Mouse (Mus musculus) limb, embryonic 11.5 days (tissue): ENCODE results near the gene Adora1. TPM values are rescaled to one million over a fixed set of nuclear protein-coding genes. Genes with fewer than 3 reads are reported as not detected.

Experiments used
- ATAC-seq: fragments of 200-750 bp; cut with Nextera tagmentation; 2 replicates; pipeline ENCODE4 v1.8.0; 2017; ENCODE audit warnings: low read depth; ENCODE audit not compliant: insufficient number of reproducible peaks, low FRiP score, low TSS enrichment
- DNase-seq: peaks from one replicate; pipeline ENCODE4 v3.0.0-alpha.2; 2015; ENCODE audit warnings: low spot score
- H3K27ac ChIP-seq: fragments of 300-500 bp; sonication (generic); replicated peaks from 2 replicates; pipeline ENCODE4 v1.5.1; 2014; ENCODE audit warnings: low read depth, mild to moderate bottlenecking, low read length
- H3K27me3 ChIP-seq: fragments of 300-500 bp; sonication (generic); 2 replicates; pipeline ENCODE4 v1.6.1; 2014; ENCODE audit warnings: mild to moderate bottlenecking, low read length, mixed read lengths; ENCODE audit not compliant: control insufficient read depth, insufficient read depth
- H3K36me3 ChIP-seq: fragments of 300-500 bp; sonication (generic); 2 replicates; pipeline ENCODE4 v1.6.1; 2014; ENCODE audit warnings: mild to moderate bottlenecking, low read length, moderate library complexity, mixed read lengths; ENCODE audit not compliant: control insufficient read depth, insufficient read depth
- H3K4me1 ChIP-seq: fragments of 300-500 bp; sonication (generic); 2 replicates; pipeline ENCODE4 v1.6.1; 2014; ENCODE audit warnings: low read length, mixed read lengths; ENCODE audit not compliant: control insufficient read depth, insufficient read depth
- H3K4me2 ChIP-seq: fragments of 300-500 bp; sonication (generic); 2 replicates; pipeline ENCODE4 v1.6.1; 2014; ENCODE audit warnings: low read depth, mild to moderate bottlenecking, moderate library complexity; ENCODE audit not compliant: severe bottlenecking
- H3K4me3 ChIP-seq: fragments of 300-500 bp; sonication (generic); 2 replicates; pipeline ENCODE4 v1.5.1; 2014; ENCODE audit warnings: low read depth, low read length
- H3K9ac ChIP-seq: fragments of 300-500 bp; sonication (generic); 2 replicates; pipeline ENCODE4 v1.6.1; 2014; ENCODE audit warnings: mild to moderate bottlenecking, low read length
- H3K9me3 ChIP-seq: fragments of 300-500 bp; sonication (generic); 2 replicates; pipeline ENCODE4 v1.6.1; 2016; ENCODE audit warnings: low read length; ENCODE audit not compliant: control insufficient read depth
- WGBS: fragments of 180-500 bp; shearing (Covaris S2); extraction: QIAGEN DNeasy Blood & Tissue Kit; methylation state at CpG from one replicate; pipeline ENCODE4 v1.1.7; 2014; 5-methylcytosine and 5-hydroxymethylcytosine counted together
- polyA plus RNA-seq: library from polyadenylated mRNA; unstranded; fragments of >200 nt; fragmentation: Nextera tagmentation; extraction: Ambion mirVana; gene quantifications from 2 replicates; pipeline ENCODE4 v1.2.1, GENCODE M21; 2014

The Adora1 gene
- polyA plus RNA-seq, 1 experiment from 2014 or later = 0.88 TPM

GRCm38 (mm10) chr1:134225375-134225774 is 9.9 kb downstream of the Adora1 start:
- DNase-seq = no peak
- Histone ChIP-seq H3K27ac (no peak overlapping the region), H3K9me3 (no peaks in the 10 kb centered on the region), H3K4me1 (no peaks in the 10 kb centered on the region), H3K27me3 (no peaks in the 10 kb centered on the region), H3K4me3 (no peak overlapping the region), H3K9ac (no peak overlapping the region), H3K4me2 (no peak overlapping the region), H3K36me3 (no peaks in the 10 kb centered on the region)
- no peak for ATAC-seq
- 82% methylated on average over 5 of the region's 5 CpGs for WGBS

- Histone ChIP-seq H3K27me3 (no peaks in the 10 kb centered on the region; the same call in 1 of the 2 replicates), H3K36me3 (no peaks in the 10 kb centered on the region), H3K9me3 (no peaks in the 10 kb centered on the region), H3K27ac (no peak overlapping the region), H3K4me1 (no peaks in the 10 kb centered on the region), H3K4me2 (no peak overlapping the region), H3K4me3 (no peak overlapping the region), H3K9ac (no peak overlapping the region)
- ATAC-seq (no peak), DNase-seq (no peak)
- 88% methylated on average over 12 of the region's 12 CpGs for WGBS
Observed at GRCm38 (mm10) chr1:134224649-134225227, 10.5 kb downstream of the Adora1 start.

GRCm38 (mm10) chr1:134222122-134223055 is 12.8 kb downstream of the Adora1 start:
- 59% methylated on average over 8 of the region's 8 CpGs for WGBS
- Histone ChIP-seq H3K4me1 (no peaks in the 10 kb centered on the region), H3K9ac (no peak overlapping the region), H3K9me3 (no peaks in the 10 kb centered on the region), H3K27me3 (no peaks in the 10 kb centered on the region; the same call in 1 of the 2 replicates), H3K36me3 (no peaks in the 10 kb centered on the region), H3K4me2 (no peak overlapping the region), H3K4me3 (no peak overlapping the region), H3K27ac (no peak overlapping the region)
- ATAC-seq (no peak), DNase-seq (no peak)

- Histone ChIP-seq H3K4me3 (no peak overlapping the region), H3K4me2 (no peak overlapping the region), H3K36me3 (no peaks in the 10 kb centered on the region), H3K4me1 (no peaks in the 10 kb centered on the region), H3K9me3 (no peaks in the 10 kb centered on the region), H3K27me3 (no peaks in the 10 kb centered on the region; the same call in 1 of the 2 replicates), H3K9ac (no peak overlapping the region), H3K27ac (no peak overlapping the region)
- 89% methylated on average over 1 of the region's 1 CpGs for WGBS
- no peak for DNase-seq
- no peak for ATAC-seq
Observed at GRCm38 (mm10) chr1:134221172-134221571, 14.1 kb downstream of the Adora1 start.

- ATAC-seq (no peak), DNase-seq (no peak)
- H3K27ac ChIP-seq = no peak overlapping the region
- peaks cover 4% of the 10 kb centered on the region; the same call in 1 of the 2 replicates for H3K4me1 ChIP-seq
- H3K9me3 ChIP-seq = no peaks in the 10 kb centered on the region
- H3K27me3 ChIP-seq = no peaks in the 10 kb centered on the region; the same call in 1 of the 2 replicates
- H3K4me2 ChIP-seq = no peak overlapping the region
- H3K36me3 ChIP-seq = no peaks in the 10 kb centered on the region
- H3K9ac ChIP-seq = no peak overlapping the region
- no peak overlapping the region for H3K4me3 ChIP-seq
- 86% methylated on average over 5 of the region's 5 CpGs for WGBS
Observed at GRCm38 (mm10) chr1:134219608-134220007, 15.6 kb downstream of the Adora1 start.

- Histone ChIP-seq H3K9ac (no peak overlapping the region), H3K27me3 (no peaks in the 10 kb centered on the region; the same call in 1 of the 2 replicates), H3K4me1 (peaks cover 4% of the 10 kb centered on the region; the same call in 1 of the 2 replicates), H3K4me3 (no peak overlapping the region), H3K27ac (no peak overlapping the region), H3K36me3 (no peaks in the 10 kb centered on the region), H3K9me3 (no peaks in the 10 kb centered on the region), H3K4me2 (no peak overlapping the region)
- whole genome bisulfite sequencing = 86% methylated on average over 3 of the region's 3 CpGs
- ATAC-seq = no peak
- DNase-seq = no peak
Observed at GRCm38 (mm10) chr1:134217942-134218341, 17.3 kb downstream of the Adora1 start.

- no peak for ATAC-seq
- peaks cover 4% of the 10 kb centered on the region; the same call in 1 of the 2 replicates for H3K4me1 ChIP-seq
- H3K4me2 ChIP-seq = no peak overlapping the region
- no peak for DNase-seq
- no peaks in the 10 kb centered on the region; the same call in 1 of the 2 replicates for H3K27me3 ChIP-seq
- 73% methylated on average over 12 of the region's 12 CpGs for WGBS
- H3K9ac ChIP-seq = no peak overlapping the region
- H3K4me3 ChIP-seq = no peak overlapping the region
- no peaks in the 10 kb centered on the region for H3K9me3 ChIP-seq
- no peaks in the 10 kb centered on the region for H3K36me3 ChIP-seq
- no peak overlapping the region for H3K27ac ChIP-seq
Observed at GRCm38 (mm10) chr1:134217028-134217481, 18.2 kb downstream of the Adora1 start.

- DNase-seq = no peak
- Histone ChIP-seq H3K27ac (no peak overlapping the region), H3K9ac (no peak overlapping the region), H3K9me3 (no peaks in the 10 kb centered on the region), H3K4me1 (peaks cover 8% of the 10 kb centered on the region), H3K36me3 (no peaks in the 10 kb centered on the region), H3K4me2 (no peak overlapping the region), H3K27me3 (no peaks in the 10 kb centered on the region; the same call in 1 of the 2 replicates), H3K4me3 (no peak overlapping the region)
- ATAC-seq = no peak
- WGBS = 87% methylated on average over 2 of the region's 2 CpGs
Observed at GRCm38 (mm10) chr1:134216629-134216971, 18.6 kb downstream of the Adora1 start.
